Mouse (Mus musculus) lung, postnatal 36 days (tissue): ENCODE results near the gene Pitpnb.

ENCODE experiments used
- DNase-seq: peaks from one replicate; pipeline ENCODE4 v3.0.0; 2022; ENCODE audit warnings: mixed read lengths

Pitpnb gene

DNA sequence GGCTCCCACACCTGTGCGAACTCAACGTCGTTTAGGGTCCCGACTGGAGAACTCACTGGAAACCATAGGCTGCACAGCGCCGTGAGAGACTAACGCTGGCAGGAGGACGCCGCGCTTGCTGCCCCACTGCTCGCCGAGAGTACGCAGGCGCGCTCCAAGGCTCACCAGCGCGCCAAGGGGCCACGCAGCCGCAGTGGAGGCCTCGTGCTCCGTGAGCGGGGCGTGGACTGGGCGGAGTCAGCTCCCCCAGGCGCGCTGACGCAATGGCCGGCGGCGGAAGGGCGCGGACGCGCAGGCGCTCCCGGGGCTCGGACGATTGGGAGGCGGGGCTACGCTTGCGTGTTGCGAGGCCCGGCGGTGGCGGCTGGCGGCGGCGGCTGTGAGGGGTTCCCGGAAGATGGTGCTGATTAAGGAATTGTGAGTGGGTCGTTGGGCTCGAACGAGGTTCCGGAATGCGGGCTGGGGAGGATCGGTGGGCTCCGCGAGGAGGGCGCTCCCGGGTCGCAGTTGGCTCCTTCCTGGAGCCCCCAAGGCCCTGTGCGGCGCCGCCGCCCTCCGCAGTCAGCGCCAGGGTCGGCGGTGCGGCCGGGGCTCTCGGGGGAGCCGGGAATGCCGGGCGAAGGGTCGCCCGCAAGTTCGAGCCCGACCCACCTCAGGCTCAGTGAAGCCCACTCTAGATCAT, at the start of gene Pitpnb:
Pitpnb (plus strand) TSS at position 347 of the 682 bp plus-strand sequence.
- peak; percentile 98 for DNase-seq

DNA sequence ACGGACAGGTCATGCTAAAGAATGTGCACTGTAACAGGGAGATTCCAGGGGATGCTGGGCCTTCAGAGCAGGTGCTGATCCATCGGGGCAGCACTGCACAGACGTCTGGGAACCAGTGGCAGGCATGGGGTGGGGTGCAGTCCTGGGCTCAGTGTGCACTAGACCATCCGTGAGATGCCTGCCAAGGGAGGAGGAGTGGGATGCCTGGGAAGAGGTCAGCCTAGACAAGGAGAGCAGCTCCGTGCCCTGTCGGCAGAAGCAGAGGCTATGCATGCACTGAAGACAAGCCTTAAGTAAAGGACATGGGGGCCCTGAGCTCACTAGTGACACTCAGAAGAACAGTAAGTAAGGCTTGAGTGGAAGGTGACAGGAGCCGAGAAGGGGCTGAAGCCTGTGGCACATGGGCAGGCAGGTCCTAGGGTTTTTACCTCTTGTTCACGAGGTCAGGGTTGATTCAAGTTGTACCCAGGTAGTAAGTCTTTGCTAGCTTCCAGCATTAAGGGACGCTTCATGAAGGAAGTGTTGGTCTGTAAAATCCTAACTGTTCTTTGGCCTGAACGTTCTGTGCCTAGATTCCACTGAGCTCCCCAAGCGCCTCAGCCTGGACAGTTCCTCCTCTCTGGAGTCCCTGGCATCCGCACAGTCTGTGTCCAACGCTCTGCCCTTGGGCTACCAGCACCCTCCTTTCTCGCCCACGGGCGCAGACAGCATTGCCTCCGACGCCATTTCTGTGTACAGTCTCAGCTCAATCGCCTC, 46.0 kb upstream of the Pitpnb start:
- no peak for DNase-seq

GRCm38 (mm10) chr5:111287571-111287970, 43.0 kb upstream of the Pitpnb start:
- DNase-seq, result no peak

DNA sequence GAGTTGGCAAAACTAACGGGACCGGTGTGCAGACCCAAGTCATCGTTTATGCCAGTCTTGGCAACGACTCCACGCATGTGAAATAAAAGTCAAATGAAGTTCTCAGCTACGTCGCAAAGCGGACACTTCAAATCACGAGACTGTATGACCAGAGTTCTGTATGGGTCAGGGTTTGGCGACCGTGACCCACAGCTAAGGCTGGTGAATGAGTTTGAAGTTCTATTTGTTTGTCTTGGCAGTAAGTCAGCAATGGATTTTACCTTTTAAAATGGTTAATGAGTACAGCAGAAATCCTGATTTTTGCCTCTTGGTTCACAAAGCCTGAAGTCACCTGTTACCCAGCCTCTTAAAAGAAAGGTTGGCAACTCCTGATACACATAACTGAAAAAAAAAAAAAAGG, 42.1 kb upstream of the Pitpnb start:
- peak; percentile 28 for DNase-seq

DNA sequence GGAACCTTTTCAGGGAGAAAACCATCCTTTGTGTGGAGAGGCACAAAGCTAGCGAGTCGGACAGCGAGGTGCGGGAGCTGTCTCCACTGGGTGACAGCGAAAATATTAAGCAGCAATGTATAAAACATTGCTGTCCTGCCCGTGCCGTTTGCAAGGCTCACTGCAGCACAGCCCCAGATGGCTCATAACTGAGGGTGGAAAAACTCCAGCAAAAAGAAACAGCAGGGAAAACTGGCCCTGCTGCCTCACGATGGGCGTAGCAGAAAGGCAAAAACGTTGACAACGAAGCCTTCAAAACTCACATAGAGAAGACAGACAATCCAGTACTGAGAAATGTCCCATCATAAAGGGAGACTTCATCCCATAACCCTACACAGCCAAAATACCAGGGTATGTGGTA, 40.5 kb upstream of the Pitpnb start:
- no peak for DNase-seq

DNA sequence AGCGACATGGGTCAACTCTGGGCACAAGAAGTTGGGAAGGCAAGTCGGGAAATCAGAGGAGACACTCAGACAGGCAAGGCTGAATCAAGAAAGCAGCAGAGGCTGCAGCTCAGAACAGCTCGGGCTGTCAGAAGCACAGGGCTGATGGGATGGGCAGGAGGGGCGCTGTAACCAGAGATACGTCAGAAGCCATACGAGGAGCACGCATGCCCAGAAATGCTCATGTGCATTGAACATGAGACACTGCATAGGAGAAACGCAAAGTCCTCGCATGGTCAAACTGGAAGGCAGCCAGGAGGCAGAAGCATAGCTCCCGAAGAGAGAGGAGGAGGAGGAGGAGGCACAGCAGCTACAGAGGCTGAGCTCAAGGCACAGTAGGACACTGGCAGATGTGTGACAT, 38.9 kb upstream of the Pitpnb start:
- DNase-seq, result no peak

DNA sequence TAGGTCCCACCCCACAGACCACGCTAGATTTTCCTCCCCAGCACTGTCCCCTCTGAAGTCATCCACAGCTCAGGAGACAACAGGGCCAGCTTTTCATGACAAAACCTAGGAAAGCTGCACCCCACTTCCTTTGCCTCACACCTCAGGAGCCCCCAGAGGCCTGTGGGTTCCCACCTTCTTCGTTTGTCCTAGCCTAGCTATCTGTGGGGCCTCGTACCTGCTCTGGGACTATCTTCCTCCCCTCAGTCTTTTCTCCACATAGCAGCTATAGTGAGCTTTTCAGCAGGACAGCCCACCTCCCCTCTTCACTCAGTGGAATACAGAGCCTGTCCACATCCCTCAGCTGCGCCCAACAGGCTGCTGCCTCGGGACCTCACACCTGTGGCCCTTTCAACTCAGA, 32.8 kb upstream of the Pitpnb start:
- no peak for DNase-seq

GRCm38 (mm10) chr5:111298706-111299105, 31.9 kb upstream of the Pitpnb start:
- no peak for DNase-seq

DNA sequence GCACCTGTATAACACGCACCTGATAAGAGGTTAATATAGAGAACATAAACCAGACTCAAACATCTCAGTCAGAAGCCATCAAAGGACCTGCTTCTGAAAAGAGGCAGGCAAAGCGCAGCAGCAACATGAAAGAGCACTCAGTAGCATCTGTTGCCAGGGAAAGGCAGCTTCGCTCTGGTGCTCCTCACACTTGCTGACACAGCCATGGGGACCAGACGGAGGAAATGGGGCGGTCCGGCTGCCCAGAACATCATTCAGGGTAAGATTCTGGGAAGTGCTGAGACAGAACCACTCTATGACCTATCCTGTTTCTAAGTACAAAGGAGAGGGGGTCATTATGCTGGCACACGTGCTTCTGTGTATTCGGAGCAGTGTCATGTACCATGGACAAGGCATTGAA, 29.8 kb upstream of the Pitpnb start:
- DNase-seq, result no peak

- DNase-seq, result no peak
Observed at GRCm38 (mm10) chr5:111301736-111302135, 28.8 kb upstream of the Pitpnb start.

DNA sequence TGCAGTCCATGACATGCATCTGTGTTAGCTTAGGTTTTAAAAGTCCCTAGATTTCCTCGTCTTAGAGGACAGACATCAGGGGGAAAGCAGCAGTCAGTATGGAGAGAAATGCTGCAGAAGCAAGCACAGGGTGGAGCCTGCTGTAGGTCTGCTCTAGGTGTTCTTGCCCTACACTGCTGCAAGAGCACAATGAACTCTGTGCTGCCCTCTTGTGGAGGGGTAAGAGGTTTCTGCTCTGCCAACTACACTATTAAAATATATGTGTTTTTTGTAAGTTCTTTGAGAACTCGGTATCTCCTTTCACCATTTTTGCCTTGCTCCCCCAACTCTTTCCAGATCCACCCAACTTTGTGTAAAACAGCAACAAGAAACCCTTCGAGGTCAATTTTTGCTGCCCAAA, 25.8 kb upstream of the Pitpnb start:
- no peak for DNase-seq

- DNase-seq, result peak; percentile 12
Observed at GRCm38 (mm10) chr5:111310185-111310584, 20.4 kb upstream of the Pitpnb start.

DNA sequence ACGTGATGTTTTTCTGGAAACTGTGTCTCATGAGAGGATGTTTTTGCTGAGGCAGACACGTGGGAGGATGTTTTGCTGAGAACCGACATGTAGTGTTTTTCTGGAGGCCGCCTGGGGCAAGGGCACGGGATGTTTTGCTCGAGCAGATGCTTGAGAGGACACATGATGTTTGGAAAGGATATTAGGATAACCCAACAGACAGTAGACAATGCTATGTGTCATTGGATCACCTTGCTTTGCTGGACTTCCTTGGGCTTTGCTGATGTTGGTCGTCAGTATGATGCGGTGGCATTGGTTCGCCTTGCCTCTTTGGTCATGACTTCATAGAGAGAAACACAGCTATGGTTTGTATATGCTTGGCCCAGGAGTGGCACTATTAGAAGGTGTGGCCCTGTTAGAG, 16.7 kb upstream of the Pitpnb start:
- DNase-seq, result no peak

- no peak for DNase-seq
Observed at GRCm38 (mm10) chr5:111315061-111315460, 15.5 kb upstream of the Pitpnb start.

DNA sequence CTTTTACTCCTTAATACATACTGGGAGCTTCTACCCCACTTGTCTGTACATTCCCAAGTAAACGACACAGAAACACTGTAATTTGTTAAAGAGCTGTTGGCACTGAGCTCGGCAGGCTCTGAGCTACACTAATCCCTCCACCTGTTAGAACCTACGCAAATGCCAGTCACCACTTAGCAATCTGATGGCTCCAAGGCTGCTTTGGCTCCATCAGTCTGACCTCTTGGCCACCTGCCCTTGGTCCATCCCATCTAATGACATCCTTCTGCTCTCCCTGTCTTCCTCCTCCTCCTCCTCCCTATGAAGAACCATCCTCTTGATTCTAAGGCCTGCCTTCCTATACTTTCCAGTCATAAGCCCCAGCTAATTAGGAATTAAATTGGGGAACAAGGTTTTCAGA, 13.0 kb upstream of the Pitpnb start:
- no peak for DNase-seq

- no peak for DNase-seq
Observed at GRCm38 (mm10) chr5:111318946-111319345, 11.6 kb upstream of the Pitpnb start.

DNA sequence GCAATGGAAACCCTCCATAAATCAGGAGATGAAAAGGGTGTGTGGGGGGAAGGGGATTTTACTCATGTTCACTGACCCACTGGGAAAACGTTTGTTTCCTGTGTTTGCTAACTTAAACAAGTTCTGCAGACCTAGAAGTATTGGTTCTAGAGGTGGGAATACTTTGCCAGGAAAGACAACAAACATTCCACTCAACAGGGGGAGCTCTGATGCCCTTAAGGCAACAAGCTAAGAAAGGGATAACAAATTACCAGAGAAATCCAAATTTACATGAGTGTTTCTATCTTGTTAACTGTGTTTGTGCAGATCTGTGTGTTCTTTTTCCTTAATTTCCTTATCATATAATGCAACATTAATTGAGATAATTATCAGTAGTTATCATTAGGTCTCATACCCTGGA, 4.8 kb upstream of the Pitpnb start:
- peak; percentile 21 for DNase-seq

- DNase-seq, result peak; percentile 17
Observed at GRCm38 (mm10) chr5:111327420-111327819, 3.1 kb upstream of the Pitpnb start.

- peak; percentile 6 for DNase-seq
Observed at GRCm38 (mm10) chr5:111329782-111330416, 664 bp upstream of the Pitpnb start.

GRCm38 (mm10) chr5:111331099-111331435, 504 bp downstream of the Pitpnb start:
- no peak for DNase-seq

- no peak for DNase-seq
Observed at GRCm38 (mm10) chr5:111335939-111336691, 5.6 kb downstream of the Pitpnb start.

GRCm38 (mm10) chr5:111341609-111342008, 11.0 kb downstream of the Pitpnb start:
- DNase-seq, result peak; percentile 65

GRCm38 (mm10) chr5:111344721-111345400, 14.3 kb downstream of the Pitpnb start:
- no peak for DNase-seq
